Mouse (Mus musculus): ENCODE data around the gene Zdhhc14.

Gene Zdhhc14

GRCm38 (mm10) chr17:5560212-5560611 is 67.9 kb downstream of the Zdhhc14 start:
- no peak for DNase-seq

- DNase-seq, result no peak
These were observed 70.8 kb downstream of the Zdhhc14 start for GRCm38 (mm10) chr17:5563108-5563507.

GRCm38 (mm10) chr17:5566006-5566405 is 73.6 kb downstream of the Zdhhc14 start:
- DNase-seq, result no peak

GRCm38 (mm10) chr17:5567943-5568342 is 75.6 kb downstream of the Zdhhc14 start:
- DNase-seq, result no peak

- no peak for DNase-seq
These were observed 77.0 kb downstream of the Zdhhc14 start for GRCm38 (mm10) chr17:5569131-5570030.

- no peak for DNase-seq
These were observed 79.9 kb downstream of the Zdhhc14 start for GRCm38 (mm10) chr17:5572096-5572730.

GRCm38 (mm10) chr17:5572745-5573420 is 80.5 kb downstream of the Zdhhc14 start:
- peak; percentile 51 to 72 for DNase-seq

GRCm38 (mm10) chr17:5574672-5575071 is 82.3 kb downstream of the Zdhhc14 start:
- DNase-seq, result no peak

GRCm38 (mm10) chr17:5575518-5575917 is 83.2 kb downstream of the Zdhhc14 start:
- DNase-seq, result peak; percentile 45 to 51

GRCm38 (mm10) chr17:5582232-5582631 is 89.9 kb downstream of the Zdhhc14 start:
- no peak for DNase-seq

- DNase-seq, result no peak
These were observed 90.6 kb downstream of the Zdhhc14 start for GRCm38 (mm10) chr17:5582937-5583336.

- peak; percentile 28 to 38 for DNase-seq
These were observed 91.3 kb downstream of the Zdhhc14 start for GRCm38 (mm10) chr17:5583472-5584145.

- DNase-seq, result no peak
These were observed 99.3 kb downstream of the Zdhhc14 start for GRCm38 (mm10) chr17:5591604-5592209.

GRCm38 (mm10) chr17:5593071-5593470 is 100.7 kb downstream of the Zdhhc14 start:
- no peak for DNase-seq

- DNase-seq, result no peak
These were observed 102.7 kb downstream of the Zdhhc14 start for GRCm38 (mm10) chr17:5595068-5595467.

- no peak for DNase-seq
These were observed 104.1 kb downstream of the Zdhhc14 start for GRCm38 (mm10) chr17:5596490-5596889.

GRCm38 (mm10) chr17:5598999-5599398 is 106.6 kb downstream of the Zdhhc14 start:
- no peak for DNase-seq

GRCm38 (mm10) chr17:5600505-5601027 is 108.2 kb downstream of the Zdhhc14 start:
- no peak for DNase-seq

- DNase-seq, result no peak
These were observed 109.6 kb downstream of the Zdhhc14 start for GRCm38 (mm10) chr17:5601953-5602352.

- DNase-seq, result no peak
These were observed 113.8 kb downstream of the Zdhhc14 start for GRCm38 (mm10) chr17:5606151-5606591.

- DNase-seq, result peak in 1 of 2 experiments; percentile 29
These were observed 115.0 kb downstream of the Zdhhc14 start for GRCm38 (mm10) chr17:5607352-5607751.
